Mouse (Mus musculus): ENCODE results near the gene Syce2. TPM values are rescaled to one million over a fixed set of nuclear protein-coding genes. Genes with fewer than 3 reads are reported as not detected.
"Not testable (repeated sequence)": the region's sequence is repeated elsewhere in the genome, so short reads cannot be mapped to it uniquely, and the experiment has no call there.

The Syce2 gene
- 10 to 100 TPM; 13.0 to 18.4 (median 14.5) TPM for total RNA-seq (2022)

GRCm38 (mm10) chr8:84871376-84872308, at the start of gene Syce2:
Gene Syce2, plus strand, starts transcription at chr8:84872111.
- no peak for DNase-seq (ENCODE audit: low spot score in 2 of 2)

DNA sequence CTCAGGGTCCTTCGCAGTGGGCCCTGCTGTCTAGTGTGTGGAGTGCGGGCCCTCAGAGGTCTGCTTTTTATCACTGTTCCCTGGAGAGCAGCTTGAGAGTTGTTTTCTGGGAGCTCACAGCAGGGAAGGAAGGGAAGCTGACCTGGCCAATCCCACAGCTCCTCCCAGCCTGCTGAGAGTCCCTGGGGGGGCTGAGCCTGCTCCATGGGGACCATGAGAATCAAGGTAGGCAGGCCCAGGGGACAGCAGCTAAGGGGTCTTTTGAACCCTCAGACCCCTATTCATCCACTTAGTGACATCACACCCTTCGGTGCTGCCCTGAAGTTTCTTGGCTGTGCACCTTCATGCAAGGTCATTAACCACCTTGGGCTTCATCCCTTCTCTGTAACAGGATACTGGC, 49.2 kb upstream of the Syce2 start, which contains the start of gene Dand5:
Gene Dand5 (minus strand): TSS at position 101 of the 400 bp plus-strand sequence.
- DNase-seq (ENCODE audit: low spot score in 2 of 2), result no peak

- DNase-seq (ENCODE audit: low spot score in 2 of 2), result no peak
Observed at GRCm38 (mm10) chr8:84823653-84824052, 48.3 kb upstream of the Syce2 start.

DNA sequence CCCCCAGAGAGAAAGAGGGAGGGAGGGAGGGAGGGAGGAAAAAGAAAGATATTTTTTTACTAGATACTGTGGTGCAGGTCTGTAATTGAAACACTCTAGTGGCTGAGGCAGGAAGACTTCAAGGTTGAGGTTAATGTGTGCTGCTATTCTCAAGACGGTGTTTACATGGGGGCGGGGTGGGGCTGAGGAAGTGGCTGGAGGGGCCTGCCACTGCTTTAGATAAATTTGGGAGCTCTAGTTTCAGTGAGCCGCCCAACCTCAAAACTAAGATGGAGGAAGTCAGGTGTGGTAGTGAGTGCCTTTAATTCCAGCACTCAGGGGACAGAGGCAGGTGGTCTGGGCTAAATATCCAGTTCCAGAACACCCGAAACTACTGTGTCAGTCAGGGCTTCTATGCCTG, 46.3 kb upstream of the Syce2 start:
- no peak for DNase-seq (ENCODE audit: low spot score in 2 of 2)

DNA sequence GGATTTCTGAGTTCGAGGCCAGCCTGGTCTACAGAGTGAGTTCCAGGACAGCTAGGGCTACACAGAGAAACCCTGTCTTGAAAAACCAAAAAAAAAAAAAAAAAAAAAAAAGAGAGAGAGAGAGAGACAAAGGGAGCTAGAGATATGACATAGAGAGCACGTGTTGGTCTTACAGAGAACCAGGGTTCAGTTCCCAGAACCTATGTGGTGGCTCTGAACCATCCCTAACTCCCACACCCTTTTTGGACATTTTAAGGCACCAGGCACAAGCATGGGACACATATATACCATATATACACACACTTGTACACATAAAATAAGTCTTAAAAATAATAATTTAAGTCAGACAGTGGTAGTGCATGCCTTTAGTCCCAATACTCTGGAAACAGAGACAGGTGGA, 45.4 kb upstream of the Syce2 start:
- not testable (repeated sequence) for DNase-seq (ENCODE audit: low spot score in 2 of 2)

GRCm38 (mm10) chr8:84831490-84831889, 40.4 kb upstream of the Syce2 start, which contains the start of gene Gadd45gip1:
Gene Gadd45gip1, plus strand, starts transcription at chr8:84831522.
- no peak for DNase-seq (ENCODE audit: low spot score in 2 of 2)

DNA sequence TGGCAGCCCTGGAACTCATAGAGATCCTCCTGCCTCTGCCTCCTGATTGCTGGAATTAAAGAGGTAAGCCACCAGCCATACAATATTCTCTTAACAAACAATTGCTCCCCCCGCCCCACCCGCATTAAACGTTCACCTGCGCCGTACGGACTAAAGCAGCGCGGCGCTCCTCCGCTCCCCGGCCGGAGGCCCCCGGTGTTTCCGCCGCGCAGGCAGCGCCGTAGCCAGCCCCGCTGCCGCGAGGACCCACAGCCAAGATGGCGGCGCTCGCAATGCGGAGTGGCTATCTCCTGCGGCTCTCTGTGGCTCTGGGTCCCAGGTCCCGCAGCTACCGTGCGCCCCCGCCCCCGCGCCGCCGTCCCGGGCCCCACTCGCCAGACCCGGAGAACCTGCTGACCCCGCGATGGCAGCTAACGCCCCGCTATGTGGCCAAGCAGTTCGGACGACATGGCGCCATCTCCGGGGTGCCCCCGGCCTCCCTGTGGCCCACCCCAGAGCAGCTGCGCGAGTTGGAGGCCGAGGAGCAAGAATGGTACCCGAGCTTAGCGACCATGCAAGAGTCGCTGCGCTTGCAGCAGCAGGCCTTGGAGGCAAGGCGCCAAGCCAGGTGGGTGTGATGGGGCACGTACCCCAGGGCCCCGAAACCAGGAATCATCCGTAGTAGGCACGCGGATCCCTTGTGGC, 39.7 kb upstream of the Syce2 start:
- peak in 1 of 2 experiments; percentile 73 for DNase-seq (ENCODE audit: low spot score in 2 of 2)

GRCm38 (mm10) chr8:84832759-84833742, 38.9 kb upstream of the Syce2 start:
- DNase-seq (ENCODE audit: low spot score in 2 of 2), result no peak

GRCm38 (mm10) chr8:84834002-84834865, 37.7 kb upstream of the Syce2 start:
- DNase-seq (ENCODE audit: low spot score in 2 of 2), result no peak

- peak; percentile 80 to 89 for DNase-seq (ENCODE audit: low spot score in 2 of 2)
Observed at GRCm38 (mm10) chr8:84834866-84835855, 36.8 kb upstream of the Syce2 start.

DNA sequence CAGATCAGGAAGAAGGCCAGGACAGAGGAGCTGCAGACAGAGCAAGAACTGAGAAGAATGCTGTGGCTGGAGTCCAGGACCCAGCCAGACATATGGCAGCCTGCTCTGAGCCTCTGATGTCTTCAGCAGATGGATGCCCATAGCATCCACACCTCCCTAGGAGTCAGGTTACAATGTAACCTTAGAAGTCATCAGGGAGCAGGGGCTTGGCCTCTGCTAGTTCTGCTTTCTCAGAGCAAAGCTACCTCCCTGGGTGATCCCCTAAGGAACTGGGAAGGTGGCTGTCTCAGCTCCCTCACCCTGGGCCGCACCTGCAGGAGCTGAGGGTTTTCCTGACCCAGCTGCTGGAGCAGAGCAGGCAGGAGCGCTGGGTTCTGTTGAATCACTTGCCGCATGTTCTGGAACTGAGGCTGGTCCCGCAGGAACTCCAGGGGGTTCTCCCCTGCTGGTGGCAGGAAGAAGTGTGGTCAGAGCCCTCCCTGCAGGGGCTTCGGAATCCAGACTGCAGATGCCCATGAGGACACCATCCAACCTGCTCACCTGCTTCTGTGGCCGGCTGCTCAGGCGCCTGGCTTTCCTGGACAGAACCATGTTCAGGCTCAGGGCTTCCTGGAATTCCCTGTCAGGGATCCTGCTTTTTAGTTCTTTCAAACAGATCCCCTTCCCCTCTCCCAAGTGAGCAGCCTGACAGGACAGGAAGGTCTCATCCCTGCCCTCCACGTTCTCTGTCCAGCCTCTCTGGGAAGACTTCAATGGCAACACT, 34.6 kb upstream of the Syce2 start:
- no peak for DNase-seq (ENCODE audit: low spot score in 2 of 2)

DNA sequence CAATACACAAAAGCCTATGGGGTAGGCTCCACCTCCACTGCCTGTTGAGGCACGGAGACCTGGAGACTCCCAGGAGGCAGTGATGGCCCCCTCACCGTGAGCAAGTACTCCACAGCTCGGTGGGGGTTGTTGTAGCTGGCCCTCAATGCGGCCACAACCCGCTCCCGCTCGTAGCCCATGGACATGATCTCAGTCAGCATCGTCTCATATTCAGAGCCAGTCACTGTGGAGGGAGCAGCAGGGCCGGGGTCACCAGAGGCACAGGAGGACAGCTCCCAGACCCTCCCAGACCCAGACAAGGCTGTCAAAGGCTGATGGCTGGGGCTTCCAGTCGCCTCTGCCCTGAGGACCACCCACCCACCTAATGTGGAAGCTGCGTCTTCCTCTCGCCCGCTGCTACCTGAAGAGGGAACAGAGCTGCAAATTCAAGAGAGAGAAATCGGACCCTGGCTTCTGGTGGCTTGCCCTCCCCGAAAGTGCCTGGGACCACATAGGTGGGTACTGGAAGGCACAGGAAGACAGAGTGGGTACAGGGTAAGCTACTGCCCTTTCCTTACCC, 33.9 kb upstream of the Syce2 start:
- DNase-seq (ENCODE audit: low spot score in 2 of 2), result no peak

DNA sequence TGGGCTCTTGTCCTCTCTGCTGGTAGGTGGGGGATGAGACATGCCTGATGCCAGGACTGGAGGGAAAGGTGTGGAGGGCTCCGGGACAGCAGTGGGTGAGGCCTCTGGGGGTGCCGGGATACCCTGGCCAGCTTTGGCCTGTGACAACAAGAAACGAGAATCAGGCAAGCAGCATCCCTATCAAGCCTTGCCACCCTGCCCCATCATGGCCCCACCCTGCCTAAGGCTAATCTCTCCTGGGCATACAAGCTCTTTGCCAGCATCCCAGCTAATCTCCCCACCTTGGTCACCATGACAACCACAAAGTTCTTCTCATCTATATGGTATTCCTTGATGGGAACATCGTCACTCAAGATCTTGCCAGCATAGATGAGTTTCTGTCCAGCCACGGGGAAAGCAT, 33.4 kb upstream of the Syce2 start:
- no peak for DNase-seq (ENCODE audit: low spot score in 2 of 2)

DNA sequence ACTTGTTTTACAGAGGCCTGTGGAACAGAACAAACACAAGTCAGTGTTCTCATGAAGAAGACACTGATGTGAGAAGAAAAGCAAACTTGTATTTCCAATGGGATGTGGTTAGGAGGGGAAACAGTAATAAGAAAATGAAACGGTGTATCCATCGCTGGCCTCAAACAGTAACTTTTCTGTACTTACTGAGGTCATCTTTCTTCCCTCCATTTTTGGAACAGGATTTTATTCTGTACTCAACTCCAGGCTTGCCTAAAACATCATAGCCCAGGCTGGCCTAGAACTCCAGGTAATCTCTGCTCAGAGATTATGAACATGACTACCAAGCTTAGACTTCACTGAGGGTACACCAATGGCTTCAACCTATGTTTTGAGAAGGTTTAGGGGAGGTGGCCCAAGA, 32.5 kb upstream of the Syce2 start:
- DNase-seq (ENCODE audit: low spot score in 2 of 2), result no peak

- DNase-seq (ENCODE audit: low spot score in 2 of 2), result no peak
Observed at GRCm38 (mm10) chr8:84839875-84840247, 32.0 kb upstream of the Syce2 start.

DNA sequence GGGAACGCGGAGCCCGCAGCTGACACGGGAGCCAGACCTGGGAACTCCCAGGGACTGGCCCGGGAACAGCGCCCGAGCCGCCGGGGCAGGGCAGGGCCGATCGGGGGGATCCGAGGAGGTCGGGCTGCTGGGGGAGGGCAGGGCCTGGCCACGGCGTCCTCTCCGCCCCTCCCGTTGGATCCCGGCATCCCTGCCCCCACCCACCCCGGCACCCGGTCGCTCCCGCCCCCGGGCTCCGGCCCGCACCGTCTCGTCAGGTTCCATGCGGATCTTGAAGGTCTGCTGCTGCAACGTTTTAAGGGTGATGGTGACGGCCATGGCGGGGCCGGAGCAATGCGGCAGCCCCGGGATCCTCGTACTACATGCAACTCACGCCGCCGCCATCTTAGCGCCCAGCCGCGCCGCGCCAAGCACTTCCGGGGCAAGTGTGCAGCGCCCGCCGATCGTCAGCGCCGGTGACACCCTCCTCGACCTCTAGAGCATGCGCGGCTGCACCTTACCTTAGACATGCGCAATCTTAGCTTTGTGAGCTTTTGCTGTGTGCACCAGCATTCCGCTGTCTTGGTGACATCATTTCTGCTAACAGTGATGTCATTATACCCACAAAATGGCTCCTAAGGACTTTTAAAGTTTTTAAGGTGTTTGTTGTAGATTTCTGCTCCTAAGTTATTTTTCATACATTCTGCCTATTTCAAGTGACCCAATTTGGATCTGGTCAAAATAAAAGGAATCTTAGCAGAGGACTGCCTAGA, 31.5 kb upstream of the Syce2 start, which contains the start of gene Rad23a:
Gene Rad23a (minus strand): TSS at position 418 of the 752 bp plus-strand sequence.
- DNase-seq (ENCODE audit: low spot score in 2 of 2), result peak; percentile 90 to 91

GRCm38 (mm10) chr8:84841514-84841913, 30.4 kb upstream of the Syce2 start:
- DNase-seq (ENCODE audit: low spot score in 2 of 2), result no peak
